Mouse (Mus musculus) stomach, postnatal 0 days (tissue): ENCODE data around the gene Fam118a.
"Not testable (repeated sequence)": the region's sequence is repeated elsewhere in the genome, so short reads cannot be mapped to it uniquely, and the experiment has no call there.

ENCODE experiments used
- CTCF ChIP-seq: IDR thresholded peaks from 2 replicates; pipeline ENCODE4 v1.5.1; 2016; ENCODE audit warnings: antibody characterized with exemption, low read depth, mild to moderate bottlenecking, moderate library complexity
- EP300 ChIP-seq: optimal IDR thresholded peaks from 2 replicates; pipeline ENCODE3; 2016; ENCODE audit warnings: antibody characterized with exemption

- TF ChIP-seq CTCF, EP300: not testable (repeated sequence)
These were observed 5.2 kb downstream of the Fam118a start for GRCm38 (mm10) chr15:85033916-85034315.
